Mouse (Mus musculus): ENCODE data around the gene Paqr6.
"Not testable (repeated sequence)": the region's sequence is repeated elsewhere in the genome, so short reads cannot be mapped to it uniquely, and the experiment has no call there.

Paqr6 gene

DNA sequence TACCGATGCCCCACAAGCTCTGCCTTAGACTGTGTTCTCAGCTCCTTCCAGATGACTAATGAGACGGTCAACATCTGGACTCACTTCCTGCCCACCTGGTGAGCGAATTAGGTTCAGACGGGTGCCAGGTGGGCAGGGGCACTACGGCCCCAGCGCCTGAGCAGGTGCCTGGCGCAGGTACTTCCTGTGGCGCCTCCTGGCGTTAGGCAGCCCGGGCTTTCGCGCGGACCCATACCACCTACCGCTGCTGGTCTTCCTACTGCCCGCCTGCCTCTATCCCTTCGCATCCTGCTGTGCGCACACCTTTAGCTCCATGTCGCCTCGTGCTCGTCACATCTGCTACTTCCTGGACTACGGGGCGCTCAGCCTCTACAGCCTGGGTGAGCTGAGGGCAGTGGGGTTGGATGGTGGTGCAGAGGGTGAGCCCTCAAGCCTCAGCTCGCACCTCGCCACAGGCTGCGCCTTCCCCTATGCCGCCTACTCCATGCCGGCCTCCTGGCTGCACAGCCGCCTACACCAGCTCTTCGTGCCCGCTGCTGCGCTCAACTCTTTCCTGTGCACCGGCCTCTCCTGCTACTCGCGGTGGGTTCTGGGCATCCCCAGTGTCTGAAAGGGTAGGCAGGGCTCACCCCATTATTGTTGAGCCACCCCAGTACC lies 1.4 kb downstream of the Paqr6 start:
- in situ Hi-C loops (cut with MseI, MboI), result no loop called here

DNA sequence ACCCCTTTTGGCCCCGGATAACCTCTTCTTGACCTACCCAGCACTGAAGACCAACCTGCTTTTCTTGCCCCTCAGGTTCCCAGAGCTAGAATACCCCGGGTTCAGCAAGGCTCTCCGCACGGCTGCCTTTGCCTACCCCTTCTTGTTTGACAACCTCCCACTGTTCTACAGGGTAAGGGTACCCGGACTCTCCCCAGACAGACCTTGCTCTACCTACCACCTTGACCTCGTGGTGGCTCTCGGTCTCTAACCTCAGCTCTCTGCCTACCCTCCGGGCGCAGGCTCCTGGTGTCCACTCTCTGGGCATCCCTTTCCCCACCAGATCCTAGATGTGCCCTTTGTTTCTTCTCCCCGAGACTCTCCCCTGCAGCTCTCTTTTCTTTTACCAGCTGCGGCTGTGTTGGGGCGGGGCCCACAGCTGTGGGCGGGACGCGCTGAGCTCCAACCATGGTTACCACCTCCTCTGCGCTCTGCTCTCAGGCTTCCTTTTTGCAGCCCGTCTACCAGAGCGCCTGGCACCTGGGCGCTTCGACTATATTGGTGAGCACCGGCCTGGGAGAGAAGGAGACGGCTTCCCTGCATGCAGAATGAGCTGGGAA lies 2.5 kb downstream of the Paqr6 start:
- in situ Hi-C loops (cut with MseI, MboI), result not testable (repeated sequence)

GRCm38 (mm10) chr3:88367517-88367916 lies 3.1 kb downstream of the Paqr6 start:
- in situ Hi-C loops (cut with MseI, MboI), result not testable (repeated sequence)

DNA sequence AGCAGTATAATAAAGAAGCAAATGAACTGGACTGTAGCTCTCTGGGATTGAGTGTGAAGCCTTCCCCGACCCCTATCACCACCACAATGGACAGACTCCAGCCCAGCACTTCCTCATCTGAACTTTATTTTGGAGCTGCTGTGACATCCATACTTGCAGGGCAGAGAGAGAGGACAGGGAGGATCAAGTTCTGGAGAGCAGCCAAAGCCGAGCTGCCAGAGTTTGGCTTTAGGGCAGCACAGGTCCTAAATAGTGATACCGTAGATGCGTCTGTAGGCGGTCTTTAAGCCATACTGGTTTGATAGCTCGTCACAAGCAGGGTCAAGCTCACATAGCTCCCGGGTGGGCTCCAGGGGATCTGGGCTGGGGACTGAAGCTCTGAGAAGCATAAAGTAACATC lies 4.1 kb downstream of the Paqr6 start:
- in situ Hi-C loops (cut with MseI, MboI), result not testable (repeated sequence)

DNA sequence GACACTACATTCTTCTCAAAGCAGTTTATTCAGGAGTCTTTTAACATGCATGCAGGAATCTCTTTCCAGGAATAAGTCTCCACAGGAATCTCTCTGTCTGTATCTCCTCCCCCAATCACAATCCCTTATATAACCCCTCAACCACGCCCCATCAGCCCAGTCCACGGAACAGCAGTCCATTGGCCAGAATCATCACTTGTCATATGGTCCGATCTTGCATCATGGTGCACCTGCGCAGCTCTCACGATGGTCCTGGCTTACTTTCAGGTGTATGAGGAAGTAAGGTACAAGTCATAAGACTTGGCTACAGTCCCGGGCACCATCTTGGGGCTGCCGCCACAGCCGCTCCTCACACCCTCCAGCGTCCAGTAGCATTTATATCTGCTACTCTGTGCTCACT lies 8.3 kb downstream of the Paqr6 start, which contains the start of gene Bglap3:
Gene Bglap3 (minus strand): TSS at position 101 of the 400 bp plus-strand sequence.
- in situ Hi-C loops (cut with MseI, MboI), result not testable (repeated sequence)

DNA sequence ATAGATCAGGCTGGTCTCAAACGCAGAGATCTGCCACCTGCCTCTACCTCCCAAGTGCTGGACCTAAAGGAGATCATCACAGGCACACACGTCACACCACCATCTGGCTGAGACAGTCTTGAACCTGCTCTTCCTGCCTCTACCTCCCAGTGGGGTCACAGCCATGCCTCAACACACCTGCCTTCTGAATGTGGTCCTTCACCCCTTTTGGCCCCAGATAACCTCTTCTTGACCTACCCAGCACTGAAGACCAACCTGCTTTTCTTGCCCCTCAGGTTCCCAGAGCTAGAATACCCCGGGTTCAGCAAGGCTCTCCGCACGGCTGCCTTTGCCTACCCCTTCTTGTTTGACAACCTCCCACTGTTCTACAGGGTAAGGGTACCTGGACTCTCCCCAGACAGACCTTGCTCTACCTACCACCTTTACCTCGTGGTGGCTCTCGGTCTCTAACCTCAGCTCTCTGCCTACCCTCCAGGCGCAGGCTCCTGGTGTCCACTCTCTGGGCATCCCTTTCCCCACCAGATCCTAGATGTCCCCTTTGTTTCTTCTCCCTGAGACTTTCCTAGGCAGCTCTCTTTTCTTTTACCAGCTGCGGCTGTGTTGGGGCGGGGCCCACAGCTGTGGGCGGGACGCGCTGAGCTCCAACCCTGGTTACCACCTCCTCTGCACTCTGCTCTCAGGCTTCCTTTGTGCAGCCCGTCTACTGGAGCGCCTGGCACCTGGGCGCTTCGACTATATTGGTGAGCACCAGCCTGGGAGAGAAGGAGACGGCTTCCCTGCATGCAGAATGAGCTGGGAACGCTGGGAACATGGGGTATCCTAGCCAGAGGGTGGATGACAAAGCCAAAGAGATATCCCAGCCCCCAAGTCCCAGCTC lies 11.6 kb downstream of the Paqr6 start:
- in situ Hi-C loops (cut with MseI, MboI), result not testable (repeated sequence)

- in situ Hi-C loops (cut with MseI, MboI), result not testable (repeated sequence)
Observed at GRCm38 (mm10) chr3:88376644-88377043, 12.3 kb downstream of the Paqr6 start.

- in situ Hi-C loops (cut with MseI, MboI), result not testable (repeated sequence)
Observed at GRCm38 (mm10) chr3:88378599-88378998, 14.2 kb downstream of the Paqr6 start, which contains the start of gene Bglap2. Bglap2 (minus strand) TSS chr3:88378699.

GRCm38 (mm10) chr3:88381389-88382315 lies 17.3 kb downstream of the Paqr6 start:
- in situ Hi-C loops (cut with MseI, MboI), result not testable (repeated sequence)

DNA sequence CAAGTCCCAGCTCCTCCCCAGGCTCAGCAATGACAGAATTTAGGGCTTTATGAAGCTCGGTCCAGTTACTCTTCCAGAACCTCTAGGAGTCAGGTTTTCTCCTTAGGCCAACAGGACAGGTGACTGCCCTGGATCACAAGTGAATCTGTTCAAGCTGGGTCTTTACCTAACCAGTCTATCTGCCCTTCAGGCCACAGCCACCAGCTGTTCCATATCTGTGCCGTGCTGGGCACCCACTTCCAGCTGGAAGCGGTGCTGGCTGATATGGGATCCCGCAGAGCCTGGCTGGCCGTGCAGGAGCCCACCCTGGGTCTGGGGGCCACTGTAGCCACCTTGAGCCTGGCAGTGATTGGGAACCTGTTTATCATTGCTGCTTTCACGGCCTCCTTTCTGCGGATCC lies 18.0 kb downstream of the Paqr6 start:
- in situ Hi-C loops (cut with MseI, MboI), result not testable (repeated sequence)

DNA sequence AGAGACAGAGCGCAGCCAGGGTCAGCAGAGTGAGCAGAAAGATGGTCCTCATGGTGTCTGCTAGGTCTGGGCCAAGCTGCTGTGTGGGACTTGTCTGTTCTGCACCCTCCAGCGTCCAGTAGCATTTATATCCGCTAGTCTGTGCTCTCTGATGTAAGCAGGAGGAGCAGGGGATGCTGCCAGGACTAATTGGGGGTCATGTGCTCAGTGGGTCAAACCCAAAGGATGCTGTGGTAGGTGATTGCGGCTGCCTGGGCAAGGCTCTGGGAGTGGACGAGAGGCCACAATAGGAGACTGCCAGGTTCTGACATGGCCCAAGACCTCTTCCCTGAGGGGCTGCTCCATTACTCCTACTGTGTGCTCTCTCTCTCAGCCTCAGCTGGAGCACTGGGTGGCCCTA lies 20.0 kb downstream of the Paqr6 start, which contains the start of gene Bglap:
Gene Bglap (minus strand): TSS at position 101 of the 400 bp plus-strand sequence.
- in situ Hi-C loops (cut with MseI, MboI), result no loop called here

GRCm38 (mm10) chr3:88393776-88394375 lies 29.5 kb downstream of the Paqr6 start:
- in situ Hi-C loops (cut with MseI, MboI), result no loop called here

DNA sequence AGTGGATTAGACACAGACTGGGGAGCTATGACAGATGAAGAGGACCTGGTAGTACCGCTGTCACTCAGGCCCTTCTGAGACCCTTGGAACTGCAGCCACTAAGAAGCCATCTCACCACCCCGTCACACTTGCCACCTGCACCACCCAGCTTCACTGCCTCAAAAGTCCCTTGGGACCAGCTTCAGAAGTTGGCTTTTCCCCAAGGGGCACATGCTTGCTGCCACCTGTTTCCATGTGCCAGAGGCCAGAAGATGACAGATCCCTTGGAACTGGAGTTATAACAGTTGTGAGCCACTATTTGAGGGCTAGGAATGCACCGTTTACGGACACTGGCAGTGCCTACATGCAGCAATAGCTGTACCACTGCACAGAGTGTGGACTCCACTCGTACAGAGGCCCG lies 30.9 kb downstream of the Paqr6 start:
- in situ Hi-C loops (cut with MseI, MboI), result no loop called here

- in situ Hi-C loops (cut with MseI, MboI), result no loop called here
Observed at GRCm38 (mm10) chr3:88395742-88396141, 31.4 kb downstream of the Paqr6 start.

DNA sequence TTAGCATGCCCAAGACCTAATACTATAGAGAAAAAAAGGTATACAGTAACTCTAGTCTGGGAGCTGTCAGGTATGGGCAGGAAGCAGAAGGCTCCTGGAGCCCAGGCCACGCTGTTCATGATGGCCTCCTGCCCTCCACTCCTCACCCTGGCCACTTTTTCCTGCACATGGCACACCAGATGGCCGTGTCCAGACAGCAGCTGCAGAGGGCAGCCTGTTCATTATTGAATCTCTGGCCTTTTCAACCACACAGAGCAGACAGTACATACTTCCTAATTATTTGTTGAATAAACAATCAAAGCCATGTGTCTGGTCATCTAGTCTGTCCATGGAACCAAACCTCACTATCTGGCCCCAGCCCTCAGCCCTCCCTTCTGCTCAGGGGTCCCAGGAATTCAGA lies 34.3 kb downstream of the Paqr6 start:
- in situ Hi-C loops (cut with MseI, MboI), result no loop called here

DNA sequence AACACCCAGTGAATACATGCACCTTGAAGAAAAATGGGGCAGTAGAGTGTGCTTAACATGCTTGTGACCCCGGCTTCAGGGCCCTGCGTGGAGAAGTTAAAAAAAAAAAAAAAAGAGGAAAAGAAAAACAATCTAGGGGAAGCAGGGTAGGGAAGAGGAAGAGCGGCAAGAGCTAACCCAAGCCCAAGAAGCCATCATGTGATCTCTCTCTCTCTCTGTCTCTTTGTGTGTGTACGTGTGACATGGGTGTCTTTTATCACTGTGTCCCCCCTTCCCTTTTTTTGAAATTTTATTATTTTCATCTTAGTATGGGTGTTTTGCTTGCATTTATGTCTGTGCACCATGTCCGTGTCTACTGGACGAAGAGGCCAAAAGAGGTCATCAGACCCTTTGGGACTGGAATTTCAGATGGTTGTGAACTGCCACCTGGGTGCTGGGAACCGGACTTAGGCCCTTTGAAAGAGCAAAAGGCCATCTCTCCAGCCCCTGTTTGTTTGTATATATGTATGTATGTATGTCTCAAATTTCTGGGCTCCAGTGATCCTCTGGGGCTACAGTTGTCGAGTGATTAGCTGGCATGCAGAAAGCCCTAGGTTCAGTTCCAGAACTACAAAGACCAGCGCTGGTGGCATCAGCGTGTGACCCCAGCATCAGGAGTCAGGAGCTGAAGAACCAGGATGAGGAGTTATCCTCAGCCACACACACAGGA lies 39.3 kb downstream of the Paqr6 start:
- in situ Hi-C loops (cut with MseI, MboI), result loop anchor here in 1 of 2 experiments (10.0 kb wide), 1 partner anchor 121 kb away; no protein-coding TSS in a partner anchor

GRCm38 (mm10) chr3:88407090-88407489 lies 42.7 kb downstream of the Paqr6 start:
- in situ Hi-C loops (cut with MseI, MboI), result loop anchor here (5.0 to 10.0 kb wide), 3 partner anchors 60 to 118 kb away; no protein-coding TSS in a partner anchor

DNA sequence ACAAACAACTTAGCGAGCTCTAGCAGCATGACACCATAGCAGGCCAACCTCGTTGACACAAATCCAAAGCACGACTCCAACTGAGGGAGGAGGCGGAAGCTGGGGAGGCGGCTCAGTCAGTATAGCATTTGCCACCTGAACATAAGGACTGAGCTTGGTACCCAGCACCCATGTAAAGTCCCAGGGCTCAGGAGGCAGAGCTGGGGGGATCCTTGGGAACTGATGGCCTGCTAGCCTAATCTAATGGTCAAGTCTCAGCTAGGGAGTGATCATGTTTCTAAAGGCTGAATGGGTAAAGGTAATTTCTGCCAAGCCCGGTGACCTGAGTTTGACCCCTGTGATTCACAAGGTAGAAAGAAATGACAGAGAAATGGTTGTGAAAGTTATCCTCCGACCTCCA lies 43.1 kb downstream of the Paqr6 start:
- in situ Hi-C loops (cut with MseI, MboI), result loop anchor here (5.0 to 10.0 kb wide), 3 partner anchors 60 to 117 kb away; no protein-coding TSS in a partner anchor

GRCm38 (mm10) chr3:88408953-88409352 lies 44.6 kb downstream of the Paqr6 start:
- in situ Hi-C loops (cut with MseI, MboI), result loop anchor here (5.0 to 10.0 kb wide), 3 partner anchors 58 to 116 kb away; no protein-coding TSS in a partner anchor

Measured in mouse trophoblast stem cell (cell line).